Mouse (Mus musculus) heart, adult 18-20 months (tissue): ENCODE measurements around the gene Satb2. TPM values are rescaled to one million over a fixed set of nuclear protein-coding genes. Genes with fewer than 3 reads are reported as not detected.

Experiments used
- DNase-seq, 2 experiments: peaks; one replicate each; pipeline ENCODE4 v3.0.0; 2021 to 2022; ENCODE audit warnings: mixed read lengths in 1 of 2
- long read RNA-seq, 2 experiments: library from polyadenylated mRNA; stranded (forward); transcript quantifications; one replicate each; pipeline ENCODE4 v2.0.0; 2021
- total RNA-seq, 2 experiments: library from RNA; stranded (reverse); gene quantifications; 2 replicates each; pipeline ENCODE4 v1.2.3; 2021

The Satb2 gene
- total RNA-seq: under 1 TPM; 0.21 to 0.22 TPM
- long read RNA-seq, experiment 1: 0 reads
- long read RNA-seq, experiment 2: 0 reads

GRCm38 (mm10) chr1:56978151-56978700 lies at the start of gene Satb2:
Gene Satb2 (minus strand): TSS chr1:56978650.
- peak in 1 of 2 experiments; percentile 25 for DNase-seq

GRCm38 (mm10) chr1:57018941-57019340 lies 40.5 kb upstream of the Satb2 start:
- no peak for DNase-seq

GRCm38 (mm10) chr1:57013856-57014255 lies 35.4 kb upstream of the Satb2 start:
- DNase-seq: no peak

GRCm38 (mm10) chr1:57009171-57009570 lies 30.7 kb upstream of the Satb2 start:
- DNase-seq: no peak

- DNase-seq: no peak
Observed at GRCm38 (mm10) chr1:56995041-56995440, 16.6 kb upstream of the Satb2 start.

GRCm38 (mm10) chr1:56992310-56992709 lies 13.9 kb upstream of the Satb2 start:
- no peak for DNase-seq

GRCm38 (mm10) chr1:56991613-56992012 lies 13.2 kb upstream of the Satb2 start:
- DNase-seq: peak in 1 of 2 experiments; percentile 28

GRCm38 (mm10) chr1:56984483-56984810 lies 6.0 kb upstream of the Satb2 start:
- no peak for DNase-seq

- DNase-seq: no peak
Observed at GRCm38 (mm10) chr1:56983771-56984482, 5.5 kb upstream of the Satb2 start.

- DNase-seq: no peak
Observed at GRCm38 (mm10) chr1:56983100-56983590, 4.7 kb upstream of the Satb2 start.

GRCm38 (mm10) chr1:56982631-56983030 lies 4.2 kb upstream of the Satb2 start:
- no peak for DNase-seq

GRCm38 (mm10) chr1:56981947-56982555 lies 3.6 kb upstream of the Satb2 start:
- DNase-seq: no peak

- DNase-seq: no peak
Observed at GRCm38 (mm10) chr1:56981508-56981907, 3.1 kb upstream of the Satb2 start.

- peak in 1 of 2 experiments; percentile 33 for DNase-seq
Observed at GRCm38 (mm10) chr1:56980631-56981275, 2.3 kb upstream of the Satb2 start.

- peak in 1 of 2 experiments; percentile 28 for DNase-seq
Observed at GRCm38 (mm10) chr1:56979531-56980395, 1.3 kb upstream of the Satb2 start.

- DNase-seq: peak in 1 of 2 experiments; percentile 79
Observed at GRCm38 (mm10) chr1:56977201-56978100, 999 bp downstream of the Satb2 start.

- no peak for DNase-seq
Observed at GRCm38 (mm10) chr1:56976825-56977104, 1.7 kb downstream of the Satb2 start.

- DNase-seq: peak in 1 of 2 experiments; percentile 42
Observed at GRCm38 (mm10) chr1:56976044-56976824, 2.2 kb downstream of the Satb2 start.

GRCm38 (mm10) chr1:56975546-56975945 lies 2.9 kb downstream of the Satb2 start:
- DNase-seq: peak in 1 of 2 experiments; percentile 34

GRCm38 (mm10) chr1:56974187-56974586 lies 4.3 kb downstream of the Satb2 start:
- DNase-seq: peak in 1 of 2 experiments; percentile 40
